ENCODE assay signal across 24 mouse cellular contexts in the genomic region with DNA sequence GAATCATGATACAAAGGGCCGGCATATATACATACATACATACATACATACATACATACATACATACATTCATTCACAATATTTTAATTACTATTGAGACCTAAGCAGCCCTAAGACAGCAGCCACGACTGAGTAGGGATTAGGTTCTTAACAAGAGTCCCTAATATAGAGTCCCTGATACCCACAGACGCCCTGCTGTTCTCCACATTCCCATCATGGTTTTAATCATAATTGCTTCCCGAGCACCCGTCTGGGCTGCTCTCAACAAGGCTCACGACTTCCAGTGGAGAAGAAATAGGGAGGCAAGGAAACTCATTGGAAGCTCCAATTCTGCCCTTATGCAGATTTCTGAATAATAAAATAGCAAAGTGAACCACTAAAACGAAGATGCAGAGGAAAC.
"Had no signal": no experiment of that assay in that cellular context is flagged by ENCODE, and none has a peak within 500 bp of the region (broad histone marks: within the 10 kb centered on the region; RNA-seq: fewer than 3 reads in every experiment).

No protein-coding gene starts in this region.

- H3K27ac ChIP-seq: gastrocnemius, adult 2 months; heart, embryonic 13.5 days; heart, embryonic 15.5 days; kidney, embryonic 15.5 days; kidney, postnatal 0 days; limb, embryonic 13.5 days; limb, embryonic 15.5 days; liver, embryonic 12.5 days had no signal

- ATAC-seq: forebrain, embryonic 16.5 days; intestine, embryonic 16.5 days; liver, embryonic 12.5 days had no signal

- H3K4me3 ChIP-seq: gastrocnemius, adult 2 months; heart, embryonic 13.5 days; heart, embryonic 15.5 days; kidney, embryonic 15.5 days; limb, embryonic 13.5 days; limb, embryonic 15.5 days; liver, embryonic 12.5 days had no signal

- H3K27me3 ChIP-seq: heart, embryonic 13.5 days; heart, embryonic 15.5 days; kidney, embryonic 15.5 days; limb, embryonic 13.5 days; limb, embryonic 15.5 days; liver, embryonic 12.5 days had no signal

- H3K4me1 ChIP-seq: heart, embryonic 13.5 days; heart, embryonic 15.5 days; kidney, embryonic 15.5 days; limb, embryonic 13.5 days; limb, embryonic 15.5 days; liver, embryonic 12.5 days had no signal

- H3K36me3 ChIP-seq: heart, embryonic 13.5 days; heart, embryonic 15.5 days; kidney, embryonic 15.5 days; limb, embryonic 13.5 days; limb, embryonic 15.5 days; liver, embryonic 12.5 days had no signal

- DNase-seq: gastrocnemius, adult 2 months; gastrocnemius, postnatal 10 days; gastrocnemius, postnatal 25 days; heart, adult 18-20 months; heart, postnatal 14 days; heart, postnatal 36 days; kidney, adult 11 months; kidney, adult 2 months; kidney, adult 9 months; kidney, postnatal 14 days; kidney, postnatal 36 days; layer of hippocampus, adult 9-11 months; layer of hippocampus, postnatal 36 days; left cerebral cortex, postnatal 4 days had no signal

- H3K9me3 ChIP-seq: heart, embryonic 13.5 days; heart, embryonic 15.5 days; kidney, embryonic 15.5 days; limb, embryonic 13.5 days; limb, embryonic 15.5 days; liver, embryonic 12.5 days had no signal

- H3K9ac ChIP-seq: heart, embryonic 13.5 days; heart, embryonic 15.5 days; kidney, embryonic 15.5 days; limb, embryonic 13.5 days; limb, embryonic 15.5 days; liver, embryonic 12.5 days had no signal

- H3K4me2 ChIP-seq: heart, embryonic 11.5 days; heart, embryonic 13.5 days; heart, embryonic 15.5 days; kidney, embryonic 15.5 days; limb, embryonic 13.5 days; limb, embryonic 15.5 days; liver, embryonic 12.5 days had no signal
